Mouse (Mus musculus) forebrain, embryonic 13.5 days (tissue): Measurements from ENCODE around the gene Pwp2. TPM values are rescaled to one million over a fixed set of nuclear protein-coding genes. Genes with fewer than 3 reads are reported as not detected.
A peak's percentile ranks its signal among the peaks of the same experiment; 100 is the strongest.

Source experiments
- ATAC-seq: fragments of 200-750 bp; cut with Nextera tagmentation; 2 replicates; pipeline ENCODE4 v1.8.0; 2017
- H3K27ac ChIP-seq: fragments of 300-500 bp; sonication (generic); 2 replicates; pipeline ENCODE4 v1.5.1; 2015; ENCODE audit warnings: inconsistent platforms, mild to moderate bottlenecking, moderate library complexity
- H3K27me3 ChIP-seq: fragments of 300-500 bp; sonication (generic); 2 replicates; pipeline ENCODE4 v1.6.1; 2015; ENCODE audit warnings: mild to moderate bottlenecking, inconsistent platforms
- H3K36me3 ChIP-seq: fragments of 300-500 bp; sonication (generic); 2 replicates; pipeline ENCODE4 v1.6.1; 2015; ENCODE audit warnings: mild to moderate bottlenecking, inconsistent platforms; ENCODE audit not compliant: poor library complexity, severe bottlenecking
- H3K4me1 ChIP-seq: fragments of 300-500 bp; sonication (generic); 2 replicates; pipeline ENCODE4 v1.6.1; 2015; ENCODE audit warnings: inconsistent platforms
- H3K4me2 ChIP-seq: fragments of 300-500 bp; sonication (generic); 2 replicates; pipeline ENCODE4 v1.6.1; 2015; ENCODE audit warnings: inconsistent platforms, mild to moderate bottlenecking, moderate library complexity
- H3K4me3 ChIP-seq: fragments of 300-500 bp; sonication (generic); 2 replicates; pipeline ENCODE4 v1.5.1; 2015; ENCODE audit warnings: mild to moderate bottlenecking, inconsistent platforms
- H3K9ac ChIP-seq: fragments of 300-500 bp; sonication (generic); 2 replicates; pipeline ENCODE4 v1.6.1; 2015; ENCODE audit warnings: mild to moderate bottlenecking, inconsistent platforms
- H3K9me3 ChIP-seq: fragments of 300-500 bp; sonication (generic); replicated peaks from 2 replicates; pipeline ENCODE4 v1.6.1; 2016; ENCODE audit warnings: inconsistent platforms
- WGBS: fragments of 180-500 bp; shearing (Covaris S2); methylation state at CpG from one replicate; pipeline ENCODE4 v1.1.7; 2015; 5-methylcytosine and 5-hydroxymethylcytosine counted together
- polyA plus RNA-seq: library from polyadenylated mRNA; unstranded; fragments of >200 nt; fragmentation: Nextera tagmentation; extraction: Ambion mirVana; gene quantifications from 2 replicates; pipeline ENCODE4 v1.2.1, GENCODE M21; 2015

The Pwp2 gene
- polyA plus RNA-seq, 1 experiment from 2014 or later = 19.1 TPM

DNA sequence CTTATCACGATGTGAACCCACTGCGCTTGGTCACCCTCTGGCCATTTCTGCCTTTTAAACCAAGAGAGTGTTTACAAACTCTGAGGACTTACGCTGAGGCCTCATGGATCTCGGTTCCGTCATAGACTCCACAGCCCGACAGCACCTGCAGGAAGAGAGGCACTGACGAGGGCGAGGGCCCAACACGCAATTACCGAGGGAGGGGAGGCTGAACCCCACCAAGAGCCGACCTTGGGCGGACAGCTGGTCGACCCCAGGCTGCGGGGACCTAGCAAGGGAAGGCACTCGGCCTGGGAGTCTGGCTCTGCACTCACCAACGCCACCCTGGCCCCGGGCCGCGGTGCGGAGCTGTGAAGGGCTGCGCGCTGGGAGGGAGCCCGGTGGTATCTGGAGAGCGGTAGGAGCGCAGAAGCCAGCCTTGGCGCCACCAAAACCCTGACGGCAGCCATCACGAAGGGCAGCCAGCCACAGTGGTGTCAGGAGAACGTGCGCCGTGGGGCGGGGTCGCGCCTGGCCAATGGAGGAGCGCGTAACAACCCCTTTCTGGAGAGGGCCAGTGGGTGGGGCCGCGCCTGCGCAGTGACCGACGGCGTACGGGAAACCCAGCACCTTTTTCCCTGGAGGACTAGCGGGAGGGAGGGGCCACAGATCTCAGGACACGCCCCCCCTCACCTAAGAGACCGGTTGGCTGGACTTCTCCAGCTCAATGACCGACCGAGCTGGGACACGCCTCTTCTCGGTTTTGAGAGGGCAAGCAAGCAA lies 15.5 kb downstream of the Pwp2 start, which contains the start of gene D10Jhu81e:
Gene D10Jhu81e, minus strand, starts transcription at position 502 of the 762 bp plus-strand sequence.
- Histone ChIP-seq H3K27ac (peak within 1 kb of the TSS; percentile 69), H3K9ac (peak within 1 kb of the TSS; percentile 86), H3K4me1 (peaks cover 15% of the 10 kb centered on the region), H3K36me3 (peaks cover 69% of the 10 kb centered on the region), H3K27me3 (no peaks in the 10 kb centered on the region), H3K4me3 (peak within 1 kb of the TSS; percentile 74), H3K4me2 (peak within 1 kb of the TSS; percentile 87), H3K9me3 (no peaks in the 10 kb centered on the region)
- 2% methylated on average over 43 of the region's 50 CpGs for WGBS
- ATAC-seq = peak; percentile 97

DNA sequence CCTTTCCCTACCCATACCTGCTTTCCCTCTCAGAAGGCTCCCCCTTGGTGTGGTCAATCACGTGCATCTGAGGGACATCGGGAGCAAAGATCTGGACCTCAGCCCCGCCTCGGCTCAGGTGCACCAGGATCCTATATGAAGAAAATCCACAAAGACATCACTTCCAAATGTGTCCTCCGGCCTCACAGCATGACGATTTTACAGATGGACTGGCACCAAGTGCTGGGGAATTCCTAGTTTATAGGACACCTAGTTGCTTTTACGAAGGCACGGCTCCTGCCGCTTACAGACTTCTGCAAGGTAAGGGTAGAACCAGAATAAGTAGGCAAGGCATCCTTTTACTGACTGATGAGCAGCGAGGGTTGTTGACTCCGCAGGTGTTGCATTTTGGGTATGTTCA lies 16.2 kb downstream of the Pwp2 start:
- Histone ChIP-seq H3K27ac (no peak overlapping the region), H3K4me3 (peak overlapping the region; percentile 74), H3K4me1 (peaks cover 15% of the 10 kb centered on the region), H3K4me2 (peak overlapping the region; percentile 87), H3K27me3 (no peaks in the 10 kb centered on the region), H3K36me3 (peaks cover 64% of the 10 kb centered on the region), H3K9me3 (no peaks in the 10 kb centered on the region), H3K9ac (peak overlapping the region; percentile 86)
- no peak for ATAC-seq
- 87% methylated on average over 11 of the region's 11 CpGs for WGBS

DNA sequence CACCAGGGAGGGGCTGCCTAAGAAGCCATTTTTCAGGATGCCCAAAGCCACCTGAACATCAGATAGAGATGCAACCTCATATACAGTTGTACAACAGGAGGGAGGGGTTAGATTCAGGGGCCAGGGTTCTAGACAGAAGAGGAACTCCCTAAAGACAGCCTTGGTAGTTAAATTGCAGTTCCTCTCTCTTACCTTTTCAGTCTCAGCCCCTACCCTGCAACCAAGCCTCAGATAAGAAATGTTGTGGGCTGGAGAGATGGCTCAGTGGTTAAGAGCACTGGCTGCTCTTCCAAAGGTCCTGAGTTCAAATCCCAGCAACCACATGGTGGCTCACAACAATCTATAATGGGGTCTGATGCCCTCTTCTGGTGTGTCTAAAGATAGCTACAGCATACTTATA lies 17.2 kb downstream of the Pwp2 start:
- H3K27ac ChIP-seq = no peak overlapping the region
- no peak for ATAC-seq
- H3K4me1 ChIP-seq = peaks cover 15% of the 10 kb centered on the region
- H3K9ac ChIP-seq = no peak overlapping the region
- no peaks in the 10 kb centered on the region for H3K9me3 ChIP-seq
- H3K4me3 ChIP-seq = no peak overlapping the region
- H3K4me2 ChIP-seq = no peak overlapping the region
- no peaks in the 10 kb centered on the region for H3K27me3 ChIP-seq
- peaks cover 64% of the 10 kb centered on the region for H3K36me3 ChIP-seq

DNA sequence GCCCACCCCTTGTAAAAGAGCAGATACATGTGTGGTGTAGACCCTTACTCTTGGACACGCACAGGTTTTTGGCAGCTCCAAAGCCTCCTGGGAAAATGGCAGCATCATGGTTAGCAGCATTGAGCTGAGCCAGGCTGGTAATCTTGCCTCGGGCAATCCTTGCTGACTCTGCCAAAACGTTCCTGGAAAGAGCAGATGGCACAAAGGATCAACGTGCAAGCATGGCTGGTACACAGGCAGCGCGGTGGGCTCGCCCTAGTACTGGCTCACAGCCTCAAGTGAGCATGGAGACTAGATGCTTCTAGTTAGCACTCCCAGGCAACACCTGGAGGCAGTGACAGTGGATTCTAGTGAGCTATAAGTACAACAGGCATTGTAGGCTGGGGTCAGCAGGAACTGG lies 17.6 kb downstream of the Pwp2 start:
- no peak overlapping the region for H3K27ac ChIP-seq
- no peak for ATAC-seq

DNA sequence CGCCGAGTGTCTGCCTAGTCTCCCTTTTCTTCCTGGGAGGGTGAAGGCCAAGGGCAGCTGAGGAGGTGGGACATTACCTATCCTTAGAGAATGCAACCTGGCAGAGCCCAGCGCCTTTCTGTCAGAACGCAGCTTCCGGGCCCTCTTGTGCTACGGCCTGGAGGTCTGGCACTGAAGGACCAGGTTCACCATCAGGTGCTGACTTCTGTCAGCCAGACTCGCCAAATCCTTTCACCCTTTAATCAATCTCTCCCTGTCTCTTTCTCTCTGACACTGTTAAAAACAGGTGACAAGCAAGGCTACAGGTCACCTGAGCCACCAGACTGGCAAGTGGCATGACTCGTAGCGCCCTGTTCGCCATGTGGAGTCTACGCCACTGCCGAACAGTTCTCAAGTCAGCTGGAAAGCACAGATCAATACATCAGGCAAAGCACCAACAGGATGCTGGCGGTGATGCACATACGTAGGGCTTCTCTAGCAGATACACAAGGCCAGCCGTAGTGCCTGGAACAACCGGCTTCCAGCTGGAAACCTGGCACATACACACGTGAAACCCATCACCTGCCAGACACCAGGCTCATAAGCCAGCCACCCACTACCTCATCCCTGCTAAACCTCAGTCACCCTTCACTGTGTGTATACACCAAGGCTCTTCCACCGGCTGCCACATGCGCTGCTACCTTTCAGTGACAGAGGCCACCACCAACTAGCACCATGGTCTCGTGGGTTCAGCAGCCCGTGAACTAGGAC lies 19.5 kb downstream of the Pwp2 start:
- ATAC-seq = no peak
- Histone ChIP-seq H3K27me3 (no peaks in the 10 kb centered on the region), H3K4me2 (no peak overlapping the region), H3K4me1 (peaks cover 15% of the 10 kb centered on the region), H3K9me3 (no peaks in the 10 kb centered on the region), H3K9ac (no peak overlapping the region), H3K36me3 (peaks cover 57% of the 10 kb centered on the region), H3K4me3 (no peak overlapping the region), H3K27ac (no peak overlapping the region)
- 94% methylated on average over 21 of the region's 21 CpGs for WGBS

More for the DNA sequence above, 17.6 kb downstream of the Pwp2 start:
- Histone ChIP-seq H3K4me3 (no peak overlapping the region), H3K27me3 (no peaks in the 10 kb centered on the region), H3K4me2 (no peak overlapping the region), H3K4me1 (peaks cover 15% of the 10 kb centered on the region), H3K9me3 (no peaks in the 10 kb centered on the region), H3K9ac (no peak overlapping the region), H3K36me3 (peaks cover 64% of the 10 kb centered on the region)
- 88% methylated on average over 7 of the region's 7 CpGs for WGBS

DNA sequence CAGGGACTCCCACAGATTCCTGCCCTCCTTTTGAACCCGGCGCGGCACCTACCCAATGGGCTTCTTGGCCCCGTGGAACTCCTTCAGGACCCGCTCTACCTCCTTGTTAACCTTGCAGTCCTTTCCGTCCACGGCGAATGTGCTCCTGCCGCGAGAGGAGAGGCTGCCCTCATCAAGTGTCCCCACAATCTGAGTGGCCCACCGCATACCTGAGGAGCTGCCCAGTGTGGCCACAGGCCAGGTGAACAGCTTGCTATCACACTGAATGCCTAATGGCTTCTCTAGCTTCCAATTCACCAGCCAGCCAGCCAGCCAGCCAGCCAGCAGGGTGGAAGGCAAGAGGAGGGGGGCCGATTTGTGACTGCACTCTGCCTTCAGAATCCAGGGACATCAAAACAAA lies 20.2 kb downstream of the Pwp2 start:
- Histone ChIP-seq H3K4me1 (peaks cover 13% of the 10 kb centered on the region), H3K4me3 (no peak overlapping the region), H3K27me3 (no peaks in the 10 kb centered on the region), H3K9me3 (no peaks in the 10 kb centered on the region), H3K9ac (no peak overlapping the region), H3K36me3 (peaks cover 58% of the 10 kb centered on the region), H3K4me2 (no peak overlapping the region), H3K27ac (no peak overlapping the region)
- 93% methylated on average over 12 of the region's 12 CpGs for WGBS
- ATAC-seq = no peak

DNA sequence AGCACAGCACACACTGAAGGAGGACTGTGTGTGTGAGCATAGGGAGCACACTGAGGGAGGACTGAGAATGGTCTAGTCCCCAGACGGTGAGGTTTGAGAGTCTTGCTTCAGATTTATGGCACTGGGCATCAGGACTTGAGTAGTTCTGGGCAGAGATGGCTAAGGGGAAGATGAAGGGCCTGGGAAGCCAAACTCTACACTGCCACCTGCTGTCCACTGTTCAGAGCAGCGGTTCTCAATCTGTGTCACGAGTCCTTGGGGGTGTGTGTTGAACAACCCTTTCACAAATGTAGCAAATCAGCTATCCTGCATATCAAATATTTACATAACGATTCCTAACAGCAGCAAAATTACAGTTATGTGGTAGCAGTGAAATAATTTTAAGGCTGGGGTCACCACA lies 21.0 kb downstream of the Pwp2 start:
- Histone ChIP-seq H3K4me1 (peaks cover 17% of the 10 kb centered on the region), H3K4me3 (no peak overlapping the region), H3K4me2 (no peak overlapping the region), H3K27ac (no peak overlapping the region), H3K9me3 (no peaks in the 10 kb centered on the region), H3K36me3 (peaks cover 58% of the 10 kb centered on the region), H3K27me3 (no peaks in the 10 kb centered on the region), H3K9ac (no peak overlapping the region)
- 39% methylated on average over 4 of the region's 4 CpGs for WGBS
- no peak for ATAC-seq

DNA sequence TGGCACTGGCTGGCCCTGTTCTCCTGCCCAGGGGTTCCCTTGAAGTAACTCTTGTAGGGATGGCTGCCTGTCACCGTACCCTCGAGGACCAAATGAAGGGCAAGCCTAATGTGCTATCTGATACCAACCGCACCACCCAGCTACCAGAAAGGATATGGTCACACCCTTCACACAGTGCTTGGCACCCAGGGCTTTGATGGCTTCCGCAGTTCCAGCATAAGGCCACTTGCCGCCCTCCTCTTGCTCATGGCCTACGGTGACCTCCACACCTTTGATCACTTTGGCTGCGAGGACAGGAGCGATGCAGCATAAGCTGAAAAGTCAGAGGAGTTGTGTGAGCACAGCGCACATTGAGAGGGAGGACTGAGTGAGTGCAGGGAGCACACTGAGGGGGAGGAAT lies 21.7 kb downstream of the Pwp2 start:
- 89% methylated on average over 9 of the region's 9 CpGs for WGBS
- Histone ChIP-seq H3K9ac (no peak overlapping the region), H3K4me1 (peaks cover 10% of the 10 kb centered on the region), H3K27ac (no peak overlapping the region), H3K4me3 (no peak overlapping the region), H3K27me3 (no peaks in the 10 kb centered on the region), H3K36me3 (peaks cover 58% of the 10 kb centered on the region), H3K9me3 (no peaks in the 10 kb centered on the region), H3K4me2 (no peak overlapping the region)
- ATAC-seq = no peak

DNA sequence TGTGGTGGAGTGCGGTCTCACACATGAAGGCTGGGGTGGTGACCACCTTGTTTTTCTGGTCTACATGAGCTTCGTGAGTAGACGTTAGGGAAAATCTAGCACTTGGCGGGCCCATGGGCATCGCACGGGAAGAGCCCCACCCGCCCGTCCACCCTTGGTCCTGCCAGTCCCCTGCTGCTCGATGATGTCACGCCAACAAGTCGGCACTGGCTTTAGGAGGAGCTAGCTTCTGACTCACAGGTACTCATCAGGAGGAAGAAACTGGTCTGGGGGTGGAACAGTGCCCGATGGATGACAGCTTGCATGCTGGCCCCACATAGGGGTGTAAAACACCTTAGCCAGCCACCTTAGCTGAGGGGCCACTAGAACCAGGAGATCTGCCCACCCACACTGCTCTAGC lies 22.3 kb downstream of the Pwp2 start:
- Histone ChIP-seq H3K36me3 (peaks cover 58% of the 10 kb centered on the region), H3K27me3 (no peaks in the 10 kb centered on the region), H3K9me3 (no peaks in the 10 kb centered on the region), H3K4me3 (no peak overlapping the region), H3K4me1 (peaks cover 8% of the 10 kb centered on the region), H3K9ac (no peak overlapping the region), H3K27ac (no peak overlapping the region), H3K4me2 (no peak overlapping the region)
- 96% methylated on average over 12 of the region's 12 CpGs for WGBS
- no peak for ATAC-seq

DNA sequence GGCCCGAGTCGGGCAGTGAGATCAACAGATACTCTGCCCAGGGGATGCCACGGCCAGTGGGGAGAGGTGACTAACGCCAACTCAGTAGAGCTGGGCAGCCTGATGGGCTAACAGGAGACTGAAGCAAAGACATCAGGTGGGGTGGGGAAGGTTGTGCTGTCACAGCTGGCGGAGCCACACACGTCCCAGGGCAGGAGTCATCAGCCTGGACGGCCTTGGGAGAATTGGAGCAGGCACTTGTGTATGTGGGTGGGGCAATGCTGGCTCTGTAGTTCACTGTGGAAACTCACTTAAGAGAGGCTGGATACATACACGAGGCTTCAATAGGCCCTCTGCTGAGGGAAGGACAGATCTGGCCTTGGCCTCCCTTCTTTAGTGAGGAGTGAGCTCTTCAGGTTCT lies 23.9 kb downstream of the Pwp2 start:
- 89% methylated on average over 8 of the region's 8 CpGs for WGBS
- Histone ChIP-seq H3K27me3 (no peaks in the 10 kb centered on the region), H3K27ac (no peak overlapping the region), H3K9ac (no peak overlapping the region), H3K4me1 (peaks cover 8% of the 10 kb centered on the region), H3K36me3 (peaks cover 44% of the 10 kb centered on the region), H3K4me3 (no peak overlapping the region), H3K9me3 (no peaks in the 10 kb centered on the region), H3K4me2 (no peak overlapping the region)
- ATAC-seq = no peak

DNA sequence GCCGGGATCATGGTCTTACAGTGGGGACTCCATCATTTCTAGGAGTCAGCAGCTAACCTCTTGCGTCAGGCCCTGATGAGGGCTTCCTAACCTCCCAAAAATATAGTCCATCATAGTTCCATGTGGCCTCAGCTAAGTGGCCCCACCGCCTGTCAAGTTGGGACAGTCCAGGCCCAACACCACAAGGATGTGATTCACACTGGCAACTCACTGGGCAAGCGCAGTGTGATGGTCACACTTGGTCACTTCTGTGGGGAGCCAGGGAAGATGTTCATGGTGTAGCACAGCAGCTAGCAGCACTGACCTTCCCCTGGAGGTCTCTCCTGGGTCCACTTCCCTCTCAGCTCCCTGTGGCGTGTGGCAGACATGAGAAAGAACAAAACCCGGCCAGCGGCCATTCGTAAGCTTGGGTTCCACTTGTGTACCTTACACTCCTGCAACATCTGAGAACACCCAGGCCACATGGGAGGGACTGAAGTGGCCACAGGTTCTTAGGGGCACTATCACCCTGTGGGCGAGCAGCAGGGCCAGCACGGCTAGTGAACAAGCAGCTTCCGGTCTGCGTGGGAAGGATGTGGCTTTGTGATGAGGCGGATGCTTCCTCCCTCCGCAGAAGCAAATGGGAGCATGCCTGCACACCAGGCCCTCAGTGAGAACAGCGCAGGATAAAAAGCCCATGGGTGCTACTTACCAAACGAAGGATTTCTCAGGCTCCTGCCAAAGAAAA lies 24.4 kb downstream of the Pwp2 start:
- no peaks in the 10 kb centered on the region for H3K27me3 ChIP-seq
- no peak; the same call in none of the 2 replicates for ATAC-seq
- no peak overlapping the region for H3K9ac ChIP-seq
- H3K36me3 ChIP-seq = peaks cover 39% of the 10 kb centered on the region
- peaks cover 8% of the 10 kb centered on the region for H3K4me1 ChIP-seq
- H3K9me3 ChIP-seq = no peaks in the 10 kb centered on the region
- no peak overlapping the region for H3K27ac ChIP-seq
- no peak overlapping the region for H3K4me3 ChIP-seq
- H3K4me2 ChIP-seq = no peak overlapping the region
- 85% methylated on average over 16 of the region's 16 CpGs for whole genome bisulfite sequencing

DNA sequence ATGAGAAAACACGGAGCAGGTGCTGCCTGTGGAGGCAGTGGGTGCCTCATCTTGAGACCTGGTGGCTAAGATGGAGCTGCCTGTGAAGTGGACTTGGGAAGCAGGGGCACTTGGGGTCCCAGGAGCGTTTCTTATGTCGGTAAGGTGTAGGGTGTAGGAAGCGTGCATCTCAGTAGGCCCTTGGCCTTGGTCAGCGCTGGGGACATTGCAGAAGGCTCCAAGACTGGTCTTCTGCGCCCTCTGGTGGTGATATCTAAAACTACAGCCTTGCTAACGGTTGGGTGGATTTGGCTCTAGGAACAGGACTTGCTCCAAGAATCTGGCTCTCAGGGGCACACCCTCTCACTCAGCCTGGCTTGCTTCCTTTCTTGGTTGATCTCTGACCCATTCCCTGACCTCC lies 25.0 kb downstream of the Pwp2 start:
- no peak overlapping the region for H3K27ac ChIP-seq
- H3K9me3 ChIP-seq = no peaks in the 10 kb centered on the region
- ATAC-seq = peak; percentile 75
- H3K9ac ChIP-seq = peak overlapping the region; percentile 38; the same call in 1 of the 2 replicates
- H3K36me3 ChIP-seq = peaks cover 33% of the 10 kb centered on the region
- H3K4me2 ChIP-seq = peak overlapping the region; percentile 49
- no peaks in the 10 kb centered on the region for H3K27me3 ChIP-seq
- no peak overlapping the region for H3K4me3 ChIP-seq
- WGBS = 4% methylated on average over 7 of the region's 7 CpGs
- H3K4me1 ChIP-seq = peaks cover 8% of the 10 kb centered on the region
